In genomic region chr7:68686396-68687139, GRCm38 (mm10) we compare ENCODE assay signal across 21 mouse cellular contexts.
A peak's percentile ranks its signal among the peaks of the same experiment; 100 is the strongest.
DNase-seq lines count a peak whose midpoint lies in the region; ATAC-seq and TF ChIP-seq lines count a peak whose summit lies in the region.
"Had no signal": no experiment of that assay in that cellular context is flagged by ENCODE, and none has a peak within 500 bp of the region (broad histone marks: within the 10 kb centered on the region; RNA-seq: fewer than 3 reads in every experiment).

No protein-coding gene starts in this region.

- ATAC-seq in lung, embryonic 15.5 days (ENCODE audit: borderline replicate concordance, extremely low read depth, low FRiP score, low TSS enrichment), result no peak
- peak; percentile 77 for ATAC-seq in hindbrain, embryonic 16.5 days
- ATAC-seq in neural tube, embryonic 15.5 days (ENCODE audit: low FRiP score), result peak; percentile 91
- ATAC-seq: intestine, embryonic 16.5 days had no signal

- DNase-seq in heart, adult 2 months, result no peak
- DNase-seq in heart, embryonic 10.5 days (ENCODE audit: low spot score), result no peak
- no peak for DNase-seq in lung, postnatal 4 days
- DNase-seq in heart, postnatal 25 days (ENCODE audit: low spot score), result no peak
- DNase-seq: adrenal gland, adult 8-10 months; B cell, adult 2 months; cerebellum, adult 18-20 months; cerebellum, postnatal 36 days; gastrocnemius, postnatal 14 days; heart, postnatal 36 days; kidney, postnatal 14 days; right cerebral cortex, postnatal 4 days; thymus, postnatal 4 days had no signal

- H3K79me2 ChIP-seq in heart, adult 2 months (replicated peaks; ENCODE audit: control insufficient read depth, insufficient read depth, low read length), result no peaks in the 10 kb centered on the region

- intact Hi-C loops in heart, adult 2 months (cut with DNase I), result no loop called here
- intact Hi-C loops in heart, postnatal 25 days (cut with DNase I), result no loop called here

- 72% methylated on average over 6 of the region's 6 CpGs for WGBS in heart, adult 2 months
- WGBS in heart, embryonic 10.5 days, result 70% methylated on average over 6 of the region's 6 CpGs
- 75% methylated on average over 6 of the region's 6 CpGs for WGBS in lung, embryonic 15.5 days
- 44% methylated on average over 6 of the region's 6 CpGs for WGBS in hindbrain, embryonic 16.5 days
- WGBS in neural tube, embryonic 15.5 days, result 33% methylated on average over 6 of the region's 6 CpGs

- no peaks in the 10 kb centered on the region for H3K27me3 ChIP-seq in heart, adult 2 months (ENCODE audit: control insufficient read depth, insufficient read depth, low read length)
- no peaks in the 10 kb centered on the region for H3K27me3 ChIP-seq in heart, embryonic 10.5 days (ENCODE audit: insufficient read depth, poor library complexity, severe bottlenecking)
- H3K27me3 ChIP-seq in lung, embryonic 15.5 days, result no peaks in the 10 kb centered on the region
- no peaks in the 10 kb centered on the region for H3K27me3 ChIP-seq in hindbrain, embryonic 16.5 days (replicated peaks; ENCODE audit: control insufficient read depth, insufficient read depth, low read length)
- H3K27me3 ChIP-seq in neural tube, embryonic 15.5 days (replicated peaks), result no peaks in the 10 kb centered on the region
- H3K27me3 ChIP-seq: liver, embryonic 15.5 days; midbrain, embryonic 12.5 days had no signal

- no peak overlapping the region for H3K9ac ChIP-seq in heart, adult 2 months (ENCODE audit: low read depth, low read length)
- no peak overlapping the region for H3K9ac ChIP-seq in lung, embryonic 15.5 days
- no peak overlapping the region for H3K9ac ChIP-seq in hindbrain, embryonic 16.5 days (ENCODE audit: low read depth, low read length)
- no peak overlapping the region for H3K9ac ChIP-seq in neural tube, embryonic 15.5 days (replicated peaks)
- H3K9ac ChIP-seq: liver, embryonic 15.5 days; midbrain, embryonic 12.5 days had no signal

- H3K9me3 ChIP-seq in heart, embryonic 10.5 days, result no peaks in the 10 kb centered on the region
- H3K9me3 ChIP-seq in lung, embryonic 15.5 days, result no peaks in the 10 kb centered on the region
- no peaks in the 10 kb centered on the region for H3K9me3 ChIP-seq in hindbrain, embryonic 16.5 days (ENCODE audit: control insufficient read depth, low read length)
- no peaks in the 10 kb centered on the region for H3K9me3 ChIP-seq in neural tube, embryonic 15.5 days (replicated peaks)
- H3K9me3 ChIP-seq: liver, embryonic 15.5 days; midbrain, embryonic 12.5 days had no signal

- no peak for TF ChIP-seq EP300 in heart, adult 2 months (IDR thresholded peaks at IDR 0.05; ENCODE audit: insufficient read depth, low read depth, low read length)

- H3K4me1 ChIP-seq in heart, adult 2 months (ENCODE audit: control insufficient read depth, insufficient read depth, low read length), result peaks cover 4% of the 10 kb centered on the region
- no peaks in the 10 kb centered on the region for H3K4me1 ChIP-seq in heart, embryonic 10.5 days
- H3K4me1 ChIP-seq in lung, embryonic 15.5 days, result 0 out of 2 replicates have a peak, but pooled peaks cover 3% of the 10 kb centered on the region
- H3K4me1 ChIP-seq in hindbrain, embryonic 16.5 days (ENCODE audit: control insufficient read depth, insufficient read depth, low read depth, low read length), result 0 out of 2 replicates have a peak, but pooled peaks cover 3% of the 10 kb centered on the region
- H3K4me1 ChIP-seq in neural tube, embryonic 15.5 days, result peaks cover 12% of the 10 kb centered on the region
- H3K4me1 ChIP-seq: midbrain, embryonic 12.5 days had no signal

- H3K36me3 ChIP-seq in heart, adult 2 months (ENCODE audit: control insufficient read depth, insufficient read depth, low read length), result peaks cover 14% of the 10 kb centered on the region
- no peaks in the 10 kb centered on the region for H3K36me3 ChIP-seq in heart, embryonic 10.5 days
- no peaks in the 10 kb centered on the region for H3K36me3 ChIP-seq in lung, embryonic 15.5 days
- no peaks in the 10 kb centered on the region for H3K36me3 ChIP-seq in hindbrain, embryonic 16.5 days (ENCODE audit: control insufficient read depth, insufficient read depth, low read length)
- no peaks in the 10 kb centered on the region for H3K36me3 ChIP-seq in neural tube, embryonic 15.5 days
- H3K36me3 ChIP-seq: liver, embryonic 15.5 days; midbrain, embryonic 12.5 days had no signal

- no peak overlapping the region for H3K4me3 ChIP-seq in heart, adult 2 months
- H3K4me3 ChIP-seq in heart, embryonic 10.5 days, result no peak overlapping the region
- no peak overlapping the region for H3K4me3 ChIP-seq in lung, embryonic 15.5 days
- H3K4me3 ChIP-seq in hindbrain, embryonic 16.5 days (ENCODE audit: low read length), result no peak overlapping the region
- no peak overlapping the region for H3K4me3 ChIP-seq in neural tube, embryonic 15.5 days (replicated peaks)
- H3K4me3 ChIP-seq: left cerebral cortex, adult 2 months; liver, embryonic 15.5 days; midbrain, embryonic 12.5 days had no signal

- TF ChIP-seq POLR2A in heart, adult 2 months (IDR thresholded peaks at IDR 0.05; ENCODE audit: insufficient read depth, low read depth, low read length), result no peak

- H3K4me2 ChIP-seq in lung, embryonic 15.5 days, result no peak overlapping the region
- no peak overlapping the region for H3K4me2 ChIP-seq in hindbrain, embryonic 16.5 days (ENCODE audit: low read length)
- no peak overlapping the region for H3K4me2 ChIP-seq in neural tube, embryonic 15.5 days
- H3K4me2 ChIP-seq: heart, embryonic 11.5 days; liver, embryonic 15.5 days; midbrain, embryonic 12.5 days had no signal

- H3K27ac ChIP-seq in heart, adult 2 months, result peak overlapping the region; percentile 52
- no peak overlapping the region for H3K27ac ChIP-seq in heart, embryonic 10.5 days
- 0 out of 2 replicates have a peak overlapping the region, but pooled peaks have one; percentile 14 for H3K27ac ChIP-seq in lung, embryonic 15.5 days
- H3K27ac ChIP-seq in hindbrain, embryonic 16.5 days (ENCODE audit: low read depth, low read length), result no peak overlapping the region
- no peak overlapping the region for H3K27ac ChIP-seq in neural tube, embryonic 15.5 days (replicated peaks)
- H3K27ac ChIP-seq: left cerebral cortex, adult 2 months; liver, embryonic 15.5 days; midbrain, embryonic 12.5 days had no signal

- no peak for TF ChIP-seq CTCF in heart, adult 2 months (IDR thresholded peaks at IDR 0.05)

Comparison
In these comparisons a context has a peak if more than half of its experiments do, and no peak if none do; other contexts are left out.
1. H3K27ac ChIP-seq: peak in heart, adult 2 months (single experiment) and lung, embryonic 15.5 days (single experiment); none in heart, embryonic 10.5 days (single experiment), hindbrain, embryonic 16.5 days (single experiment) and neural tube, embryonic 15.5 days (single experiment).